Mouse (Mus musculus) heart, adult 2 months (tissue): ENCODE results near the gene Nop58. TPM values are rescaled to one million over a fixed set of nuclear protein-coding genes. Genes with fewer than 3 reads are reported as not detected.
"Not testable (repeated sequence)": the region's sequence is repeated elsewhere in the genome, so short reads cannot be mapped to it uniquely, and the experiment has no call there.

Source experiments
- DNase-seq, 2 experiments: peaks; one replicate each; pipeline ENCODE4 v3.0.0; 2021
- H3K27ac ChIP-seq: fragments of 200-600 bp; 2 replicates; pipeline ENCODE4 v1.8.1; 2022
- H3K27me3 ChIP-seq: fragments of 200-500 bp; 2 replicates; pipeline ENCODE4 v1.6.1; 2012; ENCODE audit warnings: mild to moderate bottlenecking, low read length, inconsistent platforms, mixed read lengths; ENCODE audit not compliant: control insufficient read depth, insufficient read depth
- H3K36me3 ChIP-seq: fragments of 200-500 bp; 2 replicates; pipeline ENCODE4 v1.6.1; 2012; ENCODE audit warnings: low read length, inconsistent platforms; ENCODE audit not compliant: control insufficient read depth, insufficient read depth
- H3K4me1 ChIP-seq: fragments of 200-500 bp; 2 replicates; pipeline ENCODE4 v1.6.1; 2011; ENCODE audit warnings: low read length; ENCODE audit not compliant: control insufficient read depth, insufficient read depth
- H3K4me3 ChIP-seq: fragments of 200-600 bp; 2 replicates; pipeline ENCODE4 v1.8.1; 2022
- H3K79me2 ChIP-seq: fragments of 200-500 bp; replicated peaks from 2 replicates; pipeline ENCODE4 v1.6.1; 2012; ENCODE audit warnings: mild to moderate bottlenecking, inconsistent platforms, low read length, moderate library complexity, mixed read lengths; ENCODE audit not compliant: control insufficient read depth, insufficient read depth
- H3K9ac ChIP-seq: fragments of 200-500 bp; 2 replicates; pipeline ENCODE4 v1.6.1; 2012; ENCODE audit warnings: low read depth, mild to moderate bottlenecking, control low read depth, inconsistent platforms, low read length, mixed read lengths
- CTCF ChIP-seq: fragments of 200-600 bp; IDR thresholded peaks from 2 replicates; pipeline ENCODE4 v1.8.1; 2022; ENCODE audit warnings: antibody characterized with exemption, mild to moderate bottlenecking, moderate library complexity
- EP300 ChIP-seq: fragments of 200-500 bp; IDR thresholded peaks from 2 replicates; pipeline ENCODE4 v1.6.1; 2011; ENCODE audit warnings: low read depth, low read length, control low read depth; ENCODE audit not compliant: insufficient read depth
- POLR2A ChIP-seq: fragments of 200-500 bp; IDR thresholded peaks from 2 replicates; pipeline ENCODE4 v1.6.1; 2011; ENCODE audit warnings: mild to moderate bottlenecking, low read depth, low read length, control low read depth; ENCODE audit not compliant: insufficient read depth
- WGBS: fragments of 180-500 bp; shearing (Covaris S2); methylation state at CpG from one replicate; pipeline ENCODE4 v1.1.7; 2018; 5-methylcytosine and 5-hydroxymethylcytosine counted together
- intact Hi-C: fragments of 180-260 bp; cut with DNase I; formaldehyde crosslinking; loops from one replicate; pipeline ENCODE4 v1.15.1; 2025
- polyA plus RNA-seq: library from polyadenylated mRNA; depleted of rRNA; stranded (reverse); fragments of >200 nt; gene quantifications from 2 replicates; pipeline ENCODE4 v1.2.3, GENCODE M21; 2012
- total RNA-seq, 2 experiments: library from RNA; stranded (reverse); gene quantifications; 2 replicates each; pipeline ENCODE4 v1.2.3; 2021

The Nop58 gene
- total and polyA plus RNA-seq, 3 experiments, result 7.2 to 33.0 (median 32.7) TPM

DNA sequence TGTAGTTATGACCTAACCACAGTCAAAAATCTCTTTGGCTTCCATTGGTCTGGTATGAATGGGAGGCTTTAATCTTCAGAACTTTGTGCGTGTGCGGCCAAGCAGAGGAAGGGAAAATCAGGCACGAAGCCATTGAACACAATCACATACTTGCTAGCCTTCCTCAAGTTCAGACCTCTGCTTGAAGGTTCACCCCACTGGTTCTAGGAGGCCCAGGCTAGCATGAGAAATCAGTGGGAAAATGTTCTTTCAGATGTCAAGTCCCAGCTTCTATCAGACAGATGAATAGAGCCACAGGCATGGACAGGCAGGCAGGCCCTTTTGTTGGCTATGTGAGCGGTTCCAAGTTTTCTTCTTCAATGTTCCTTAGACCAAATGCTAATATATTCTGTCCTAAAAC, 46.0 kb downstream of the Nop58 start:
- H3K9ac ChIP-seq, result no peak overlapping the region
- H3K4me3 ChIP-seq, result no peak overlapping the region
- intact Hi-C loops, result no loop called here
- no peaks in the 10 kb centered on the region for H3K36me3 ChIP-seq
- H3K27ac ChIP-seq, result no peak overlapping the region
- no peak for DNase-seq
- H3K4me1 ChIP-seq, result no peaks in the 10 kb centered on the region
- H3K27me3 ChIP-seq, result no peaks in the 10 kb centered on the region
- H3K79me2 ChIP-seq, result no peaks in the 10 kb centered on the region
- no peak for TF ChIP-seq CTCF
- TF ChIP-seq POLR2A, result no peak
- TF ChIP-seq EP300, result no peak
- 74% methylated on average over 4 of the region's 4 CpGs for WGBS

DNA sequence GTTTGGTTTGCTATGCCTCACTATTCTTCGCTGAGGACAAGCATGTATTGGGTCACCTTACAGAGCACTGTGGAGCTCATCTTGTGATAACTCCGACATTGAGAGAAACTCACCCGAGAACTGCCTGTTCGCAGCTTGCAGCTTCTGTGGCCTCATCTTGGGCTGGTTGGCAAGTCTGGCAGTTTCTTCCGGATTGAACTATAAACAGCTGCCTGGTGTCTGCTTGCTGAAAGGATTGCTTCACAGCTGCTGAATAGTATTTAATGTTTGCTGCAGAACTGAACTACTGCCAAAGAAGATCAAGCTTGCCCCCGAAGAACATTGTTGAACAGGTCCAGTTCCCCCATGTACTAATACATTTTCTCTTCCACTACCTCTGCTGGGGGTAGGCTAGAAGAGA, 49.3 kb downstream of the Nop58 start:
- intact Hi-C loops, result no loop called here

DNA sequence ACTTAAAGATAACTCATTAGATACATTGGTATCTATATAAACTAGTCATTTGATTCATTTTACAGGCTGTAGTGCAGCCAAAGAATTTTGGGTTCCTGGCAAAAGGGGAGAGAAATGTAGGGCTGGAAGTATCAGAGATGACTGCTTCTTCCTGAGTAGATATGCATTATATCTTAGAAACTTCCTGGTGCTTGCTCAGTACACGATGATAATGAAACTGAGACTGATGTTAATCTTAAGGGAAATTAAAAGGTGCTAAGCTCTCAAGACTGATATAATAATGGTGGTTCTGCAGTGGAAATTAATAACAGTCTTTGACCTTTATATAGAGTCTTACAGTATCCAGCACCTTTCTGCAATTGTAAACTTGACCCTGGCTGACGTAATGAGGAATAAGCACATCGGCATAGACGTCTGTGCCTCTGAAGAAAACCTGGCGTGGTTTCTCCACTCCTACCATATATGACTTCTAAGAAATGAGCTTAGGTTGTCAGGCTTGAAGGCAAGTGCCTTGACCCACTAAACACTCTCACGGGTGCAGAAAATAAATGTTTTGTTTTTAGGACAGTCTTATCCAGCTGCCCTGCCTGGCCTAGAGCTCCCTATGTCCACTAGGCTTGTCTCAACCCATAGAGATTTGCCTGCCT, 54.1 kb downstream of the Nop58 start:
- intact Hi-C loops, result no loop called here
- H3K27ac ChIP-seq, result peak overlapping the region; percentile 48; the same call in 1 of the 2 replicates
- TF ChIP-seq CTCF (no peak), EP300 (no peak), POLR2A (no peak)
- peaks cover 1% of the 10 kb centered on the region; the same call in 1 of the 2 replicates for H3K4me1 ChIP-seq
- H3K79me2 ChIP-seq, result no peaks in the 10 kb centered on the region
- no peak for DNase-seq
- H3K9ac ChIP-seq, result no peak overlapping the region
- 55% methylated on average over 6 of the region's 6 CpGs for WGBS
- H3K27me3 ChIP-seq, result no peaks in the 10 kb centered on the region
- H3K36me3 ChIP-seq, result no peaks in the 10 kb centered on the region
- H3K4me3 ChIP-seq, result no peak overlapping the region

More for the DNA sequence above, 49.3 kb downstream of the Nop58 start:
- 51% methylated on average over 6 of the region's 6 CpGs for WGBS
- Histone ChIP-seq H3K27me3 (no peaks in the 10 kb centered on the region), H3K4me3 (no peak overlapping the region), H3K79me2 (no peaks in the 10 kb centered on the region), H3K4me1 (no peaks in the 10 kb centered on the region), H3K9ac (no peak overlapping the region), H3K27ac (no peak overlapping the region), H3K36me3 (no peaks in the 10 kb centered on the region)
- TF ChIP-seq CTCF (no peak), EP300 (no peak)
- peak in 1 of 2 experiments; percentile 20 for DNase-seq

DNA sequence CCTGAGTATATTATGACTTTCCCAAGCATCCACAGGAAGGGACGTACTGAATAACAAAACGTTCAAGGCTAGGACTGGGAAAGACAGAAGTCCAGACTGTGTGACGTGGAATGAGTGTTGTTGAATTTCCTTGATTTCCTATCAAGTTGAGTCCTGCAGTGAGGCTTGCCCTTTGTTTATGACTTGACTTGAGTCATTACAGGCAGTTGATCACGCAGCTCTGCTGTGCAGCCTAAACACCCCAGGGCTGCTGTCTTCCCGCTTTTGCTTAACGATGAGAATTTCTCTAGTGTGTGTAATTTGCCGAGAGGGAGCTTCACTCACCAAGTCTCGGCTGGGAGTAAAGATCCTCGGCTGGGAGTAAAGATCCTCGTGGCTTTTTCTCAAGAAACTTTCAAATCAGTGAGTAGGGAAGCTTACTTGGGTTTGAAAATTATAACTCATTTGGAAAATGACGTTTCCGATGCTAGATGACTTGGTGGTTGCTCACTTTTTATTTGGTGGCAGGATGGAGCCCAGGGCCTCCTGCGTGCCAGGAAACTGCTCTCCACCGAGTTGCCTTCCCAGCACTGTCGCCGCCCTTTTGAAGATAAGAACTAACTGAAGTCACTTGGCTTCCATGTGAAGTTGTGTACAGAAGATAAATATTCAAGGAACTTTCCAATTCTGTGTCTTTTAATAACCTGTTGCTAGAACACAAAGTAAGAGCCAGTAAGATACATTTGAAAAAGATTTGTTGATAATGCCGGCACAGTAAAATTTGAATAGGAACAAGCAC, 55.0 kb downstream of the Nop58 start:
- Histone ChIP-seq H3K9ac (no peak overlapping the region), H3K36me3 (no peaks in the 10 kb centered on the region), H3K4me3 (no peak overlapping the region), H3K79me2 (no peaks in the 10 kb centered on the region), H3K27me3 (no peaks in the 10 kb centered on the region), H3K27ac (peak overlapping the region; percentile 48; the same call in 1 of the 2 replicates), H3K4me1 (peaks cover 1% of the 10 kb centered on the region; the same call in 1 of the 2 replicates)
- 41% methylated on average over 17 of the region's 17 CpGs for WGBS
- TF ChIP-seq EP300 (no peak), CTCF (no peak), POLR2A (no peak)
- intact Hi-C loops, result no loop called here
- peak; percentile 14 to 21 for DNase-seq

DNA sequence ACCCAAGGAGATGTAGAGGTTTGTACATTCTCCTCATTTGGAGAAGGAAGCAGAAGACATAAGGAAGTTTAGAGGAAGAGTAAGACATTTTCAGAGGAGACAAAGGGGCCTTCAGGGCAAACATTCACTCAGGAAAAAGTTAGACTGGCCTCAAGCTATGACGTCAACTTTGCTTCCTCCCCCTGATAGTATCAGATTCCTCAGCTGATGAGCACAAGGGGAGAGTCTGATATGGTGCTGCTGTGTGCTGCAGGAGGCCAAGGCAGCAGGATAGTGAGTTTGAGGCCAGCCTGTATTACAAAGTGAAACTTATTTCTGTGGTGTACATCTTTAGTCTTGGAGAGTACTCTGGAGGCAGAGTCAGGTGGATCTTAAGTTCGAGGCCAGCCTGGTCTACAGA, 64.3 kb downstream of the Nop58 start:
- H3K4me3 ChIP-seq, result no peak overlapping the region
- DNase-seq, result no peak
- no peaks in the 10 kb centered on the region for H3K79me2 ChIP-seq
- no peaks in the 10 kb centered on the region for H3K36me3 ChIP-seq
- H3K9ac ChIP-seq, result no peak overlapping the region
- H3K4me1 ChIP-seq, result no peaks in the 10 kb centered on the region
- no peaks in the 10 kb centered on the region for H3K27me3 ChIP-seq
- H3K27ac ChIP-seq, result no peak overlapping the region
- intact Hi-C loops, result no loop called here
- TF ChIP-seq CTCF, result no peak
- no peak for TF ChIP-seq POLR2A
- TF ChIP-seq EP300, result no peak
- WGBS, result 66% methylated on average over 2 of the region's 2 CpGs

DNA sequence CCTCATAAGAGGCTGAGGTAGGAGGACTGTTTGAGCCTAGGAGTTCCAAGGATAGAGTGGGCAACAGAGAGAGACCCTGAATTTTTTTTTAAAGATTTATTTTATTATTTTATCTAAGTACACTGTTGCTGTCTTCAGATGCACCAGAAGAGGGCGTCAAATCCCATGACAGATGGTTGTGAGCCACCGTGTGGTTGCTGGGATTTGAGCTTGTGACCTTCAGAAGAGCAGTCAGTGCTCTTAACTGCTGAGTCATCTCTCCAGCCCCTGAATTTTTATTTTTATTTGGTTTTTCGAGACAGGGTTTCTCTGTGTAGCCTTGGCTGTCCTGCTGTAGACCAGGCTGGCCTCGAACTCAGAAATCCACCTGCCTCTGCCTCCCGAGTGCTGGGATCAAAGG, 65.0 kb downstream of the Nop58 start:
- intact Hi-C loops, DNase-seq, H3K36me3 ChIP-seq, H3K9ac ChIP-seq, H3K4me3 ChIP-seq, H3K4me1 ChIP-seq, H3K27ac ChIP-seq, H3K79me2 ChIP-seq, H3K27me3 ChIP-seq: not testable (repeated sequence)
- 0 out of 2 replicates have a peak, but pooled peaks have one; percentile 18 for TF ChIP-seq CTCF
- WGBS, result 79% methylated on average over 5 of the region's 5 CpGs
